Mouse (Mus musculus): ENCODE results near the gene Fam69a. TPM values are rescaled to one million over a fixed set of nuclear protein-coding genes. Genes with fewer than 3 reads are reported as not detected.

The Fam69a gene
- polyA plus RNA-seq, 1 experiment = 13.5 TPM

DNA sequence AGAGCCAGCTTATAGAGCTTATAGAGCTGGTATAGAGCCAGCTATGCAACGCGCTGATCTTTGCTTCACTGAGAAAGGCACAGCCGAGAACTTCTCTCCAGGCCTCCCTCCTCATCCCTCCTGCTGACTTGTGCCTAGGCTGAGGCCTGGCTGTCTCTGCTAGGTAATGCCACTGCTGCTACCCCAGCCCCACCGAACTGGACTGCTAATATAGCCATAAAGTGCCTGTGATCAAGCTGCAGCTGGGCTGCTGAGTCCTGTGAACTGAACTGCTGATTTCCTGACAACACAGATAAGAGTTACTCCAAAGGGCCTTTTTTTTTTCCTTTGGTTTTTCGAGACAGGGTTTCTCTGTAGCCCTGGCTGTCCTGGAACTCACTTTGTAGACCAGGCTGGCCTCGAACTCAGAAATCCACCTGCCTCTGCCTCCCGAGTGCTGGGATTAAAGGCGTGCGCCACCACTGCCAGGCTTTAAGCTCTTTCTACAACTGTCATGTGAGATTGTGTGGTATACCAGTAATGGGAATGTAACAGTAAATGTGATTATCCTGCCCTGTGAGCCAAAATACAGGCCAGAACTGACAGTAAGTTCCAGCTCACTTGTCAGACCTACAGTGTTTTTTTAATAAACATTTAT is 21.4 kb downstream of the Fam69a start:
- Histone ChIP-seq H3K4me1 (ENCODE audit: control insufficient read depth, insufficient read depth, low read length) (peaks cover 9% of the 10 kb centered on the region), H3K4me3 (replicated peaks; ENCODE audit: control insufficient read depth, low read depth, low read length) (no peak overlapping the region), H3K27ac (ENCODE audit: control insufficient read depth, insufficient read depth, low read depth, low read length, poor library complexity) (peak overlapping the region; percentile 46)
- 47% methylated on average over 9 of the region's 9 CpGs for WGBS
- TF ChIP-seq CTCF (IDR thresholded peaks at IDR 0.05; ENCODE audit: control insufficient read depth, insufficient read depth, low read length) (no peak), POLR2A (IDR thresholded peaks at IDR 0.05; ENCODE audit: borderline replicate concordance, control insufficient read depth, low read depth, low read length) (no peak)

DNA sequence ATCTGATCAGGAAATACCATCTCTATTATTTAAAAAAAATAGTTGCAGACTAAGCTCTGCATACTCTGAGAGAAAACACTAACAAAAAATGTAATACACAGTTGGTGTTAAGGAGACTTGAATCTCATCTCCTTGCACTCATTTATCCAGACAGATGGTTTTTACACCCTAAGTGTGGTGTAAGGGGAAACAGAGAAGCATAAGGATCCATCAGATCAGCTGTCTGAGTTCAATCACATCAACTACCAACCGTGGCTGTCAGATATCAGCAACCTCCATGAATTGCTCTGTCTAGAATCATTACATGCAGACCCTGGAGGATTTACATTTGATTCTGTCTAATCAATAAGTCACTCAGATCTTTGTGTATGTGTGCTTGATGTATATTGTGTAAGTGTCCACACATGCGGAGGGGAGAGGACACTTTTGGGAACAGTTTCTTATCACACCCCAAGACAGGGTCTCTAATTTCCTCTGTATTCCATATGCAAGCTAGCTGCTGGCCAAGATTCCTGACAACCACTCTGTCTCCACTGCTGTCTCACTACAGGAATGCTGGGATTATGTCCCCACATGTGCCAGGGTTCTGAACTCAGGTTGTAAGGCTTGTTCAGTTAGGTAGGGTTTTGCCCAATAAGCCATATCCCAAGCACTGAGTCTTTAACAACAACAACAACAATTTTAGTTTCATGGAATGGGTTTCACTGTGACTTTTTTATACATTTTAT is 22.7 kb downstream of the Fam69a start:
- TF ChIP-seq CTCF (IDR thresholded peaks at IDR 0.05; ENCODE audit: control insufficient read depth, insufficient read depth, low read length) = no peak
- no peak for TF ChIP-seq POLR2A (IDR thresholded peaks at IDR 0.05; ENCODE audit: borderline replicate concordance, control insufficient read depth, low read depth, low read length)

GRCm38 (mm10) chr5:107961438-107962251 is 25.2 kb downstream of the Fam69a start:
- Histone ChIP-seq H3K27ac (ENCODE audit: control insufficient read depth, insufficient read depth, low read depth, low read length, poor library complexity) (peak overlapping the region; percentile 62), H3K4me1 (ENCODE audit: control insufficient read depth, insufficient read depth, low read length) (peaks cover 6% of the 10 kb centered on the region), H3K4me3 (replicated peaks; ENCODE audit: control insufficient read depth, low read depth, low read length) (peak overlapping the region; percentile 52)
- TF ChIP-seq POLR2A (IDR thresholded peaks at IDR 0.05; ENCODE audit: borderline replicate concordance, control insufficient read depth, low read depth, low read length) = no peak
- TF ChIP-seq CTCF (IDR thresholded peaks at IDR 0.05; ENCODE audit: control insufficient read depth, insufficient read depth, low read length) = no peak
- 9% methylated on average over 16 of the region's 16 CpGs for WGBS

More for the DNA sequence above, 22.7 kb downstream of the Fam69a start:
- 48% methylated on average over 2 of the region's 2 CpGs for WGBS
- H3K27ac ChIP-seq (ENCODE audit: control insufficient read depth, insufficient read depth, low read depth, low read length, poor library complexity) = no peak overlapping the region
- H3K4me3 ChIP-seq (replicated peaks; ENCODE audit: control insufficient read depth, low read depth, low read length) = no peak overlapping the region
- H3K4me1 ChIP-seq (ENCODE audit: control insufficient read depth, insufficient read depth, low read length) = peaks cover 11% of the 10 kb centered on the region

GRCm38 (mm10) chr5:107960532-107961202 is 26.2 kb downstream of the Fam69a start:
- TF ChIP-seq CTCF (IDR thresholded peaks at IDR 0.05; ENCODE audit: control insufficient read depth, insufficient read depth, low read length) (no peak), POLR2A (IDR thresholded peaks at IDR 0.05; ENCODE audit: borderline replicate concordance, control insufficient read depth, low read depth, low read length) (no peak)
- 12% methylated on average over 14 of the region's 14 CpGs for WGBS
- H3K4me3 ChIP-seq (replicated peaks; ENCODE audit: control insufficient read depth, low read depth, low read length) = peak overlapping the region; percentile 52
- H3K27ac ChIP-seq (ENCODE audit: control insufficient read depth, insufficient read depth, low read depth, low read length, poor library complexity) = peak overlapping the region; percentile 39
- peaks cover 6% of the 10 kb centered on the region for H3K4me1 ChIP-seq (ENCODE audit: control insufficient read depth, insufficient read depth, low read length)

DNA sequence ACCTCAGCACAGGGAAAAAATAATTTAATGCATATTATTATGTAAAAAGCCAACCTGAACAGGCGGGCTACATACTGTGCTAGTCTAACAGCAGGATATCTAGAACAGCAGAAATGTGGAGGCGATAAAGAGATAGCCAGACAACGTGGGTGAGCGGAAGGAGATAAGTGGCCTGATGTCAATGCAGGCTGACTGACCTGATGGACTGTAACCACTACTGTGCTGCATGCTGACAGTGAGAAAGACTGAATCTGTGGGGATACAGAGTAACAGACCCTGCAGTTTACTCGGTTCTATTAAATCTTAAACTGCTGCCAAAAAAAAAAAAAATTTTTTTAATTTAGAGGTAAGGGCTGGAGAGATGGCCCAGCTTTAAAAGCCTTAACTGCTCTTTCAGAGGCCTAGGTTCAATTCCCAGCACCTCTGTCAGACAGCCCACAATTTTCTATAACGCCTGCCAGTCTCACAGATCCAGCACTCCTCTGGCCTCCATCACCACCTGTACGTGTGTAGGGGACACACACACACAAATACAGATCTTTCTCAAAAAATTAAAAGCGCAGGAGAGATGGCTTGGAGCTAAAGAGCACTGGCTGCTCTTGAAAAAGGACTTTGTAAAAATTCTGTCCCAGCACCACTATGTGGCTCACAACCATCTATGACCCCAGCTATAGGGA is 27.1 kb downstream of the Fam69a start:
- TF ChIP-seq POLR2A (IDR thresholded peaks at IDR 0.05; ENCODE audit: borderline replicate concordance, control insufficient read depth, low read depth, low read length) (no peak), CTCF (IDR thresholded peaks at IDR 0.05; ENCODE audit: control insufficient read depth, insufficient read depth, low read length) (no peak)
- WGBS = 62% methylated on average over 8 of the region's 8 CpGs
- peaks cover 6% of the 10 kb centered on the region for H3K4me1 ChIP-seq (ENCODE audit: control insufficient read depth, insufficient read depth, low read length)
- no peak overlapping the region for H3K27ac ChIP-seq (ENCODE audit: control insufficient read depth, insufficient read depth, low read depth, low read length, poor library complexity)
- no peak overlapping the region for H3K4me3 ChIP-seq (replicated peaks; ENCODE audit: control insufficient read depth, low read depth, low read length)

DNA sequence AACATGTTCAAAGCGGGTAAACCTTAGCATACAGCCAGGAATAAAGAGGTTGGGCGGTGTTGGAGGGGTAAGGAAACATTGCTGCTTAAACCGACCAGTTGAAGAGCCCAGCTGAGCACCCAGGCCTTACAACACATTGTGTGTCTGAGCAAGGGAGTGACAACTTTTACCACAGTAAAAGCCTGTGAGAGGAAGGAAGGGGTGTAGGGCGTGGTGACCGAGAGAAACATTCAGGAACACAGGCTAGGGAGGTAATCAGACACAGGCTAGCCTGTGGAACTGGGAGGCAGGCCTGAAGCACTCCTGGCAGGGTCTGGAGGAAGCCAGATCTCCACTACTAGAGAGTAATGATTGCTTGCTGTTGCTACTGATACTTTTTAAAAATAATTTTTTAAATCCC is 36.2 kb downstream of the Fam69a start:
- H3K4me1 ChIP-seq (ENCODE audit: control insufficient read depth, insufficient read depth, low read length) = peaks cover 7% of the 10 kb centered on the region; the same call in 1 of the 2 replicates
- TF ChIP-seq POLR2A (IDR thresholded peaks at IDR 0.05; ENCODE audit: borderline replicate concordance, control insufficient read depth, low read depth, low read length) (no peak), CTCF (IDR thresholded peaks at IDR 0.05; ENCODE audit: control insufficient read depth, insufficient read depth, low read length) (no peak)
- no peak overlapping the region for H3K4me3 ChIP-seq (replicated peaks; ENCODE audit: control insufficient read depth, low read depth, low read length)
- 22% methylated on average over 5 of the region's 5 CpGs for WGBS
- peak overlapping the region; percentile 70 for H3K27ac ChIP-seq (ENCODE audit: control insufficient read depth, insufficient read depth, low read depth, low read length, poor library complexity)

DNA sequence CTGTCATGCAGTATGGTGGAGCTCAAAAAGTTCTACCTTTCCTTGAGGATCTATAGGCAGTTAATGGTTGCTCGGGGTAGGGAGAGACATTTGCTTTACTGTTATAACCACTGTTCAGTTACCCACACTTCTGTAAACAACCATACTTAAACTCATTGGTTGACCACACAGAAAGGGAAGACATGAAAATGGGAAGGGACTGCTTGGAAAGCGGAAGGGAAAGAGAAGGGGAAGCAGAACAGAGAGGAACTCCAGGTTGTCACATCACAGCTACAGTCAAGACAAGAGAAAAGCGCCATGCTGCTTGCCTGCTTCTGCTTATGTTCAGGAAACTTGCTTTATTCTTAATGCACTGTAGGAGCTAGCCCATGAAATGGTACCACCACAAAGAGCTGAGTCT is 37.3 kb downstream of the Fam69a start:
- WGBS = 24% methylated on average over 3 of the region's 3 CpGs
- Histone ChIP-seq H3K4me1 (ENCODE audit: control insufficient read depth, insufficient read depth, low read length) (peaks cover 7% of the 10 kb centered on the region; the same call in 1 of the 2 replicates), H3K27ac (ENCODE audit: control insufficient read depth, insufficient read depth, low read depth, low read length, poor library complexity) (peak overlapping the region; percentile 74; the same call in 1 of the 2 replicates), H3K4me3 (replicated peaks; ENCODE audit: control insufficient read depth, low read depth, low read length) (no peak overlapping the region)
- no peak for TF ChIP-seq CTCF (IDR thresholded peaks at IDR 0.05; ENCODE audit: control insufficient read depth, insufficient read depth, low read length)
- TF ChIP-seq POLR2A (IDR thresholded peaks at IDR 0.05; ENCODE audit: borderline replicate concordance, control insufficient read depth, low read depth, low read length) = no peak
